Mouse (Mus musculus): ENCODE results near the gene Rbm31y.
"Not testable (repeated sequence)": the region's sequence is repeated elsewhere in the genome, so short reads cannot be mapped to it uniquely, and the experiment has no call there.

Gene Rbm31y

GRCm38 (mm10) chrY:17400461-17400860 is at the start of gene Rbm31y:
Gene Rbm31y (plus strand): TSS chrY:17400761.
- DNase-seq (ENCODE audit: inconsistent ontology term) = not testable (repeated sequence)
